Mouse (Mus musculus) embryo, embryonic 9.5 days (tissue): ENCODE measurements around the gene Fam43b.

Experiments
- DNase-seq: peaks from one replicate; pipeline ENCODE4 v3.0.0-alpha.2; 2017; ENCODE audit errors: extremely low spot score

Fam43b gene

GRCm38 (mm10) chr4:138352692-138353091 is 43.6 kb downstream of the Fam43b start:
- DNase-seq, result no peak

GRCm38 (mm10) chr4:138351821-138352220 is 44.5 kb downstream of the Fam43b start:
- DNase-seq, result no peak

GRCm38 (mm10) chr4:138348716-138349115 is 47.6 kb downstream of the Fam43b start:
- DNase-seq, result no peak

GRCm38 (mm10) chr4:138347280-138347679 is 49.0 kb downstream of the Fam43b start:
- DNase-seq, result no peak

- no peak for DNase-seq
Observed at GRCm38 (mm10) chr4:138344891-138345545, 51.3 kb downstream of the Fam43b start.
